In the genomic region with DNA sequence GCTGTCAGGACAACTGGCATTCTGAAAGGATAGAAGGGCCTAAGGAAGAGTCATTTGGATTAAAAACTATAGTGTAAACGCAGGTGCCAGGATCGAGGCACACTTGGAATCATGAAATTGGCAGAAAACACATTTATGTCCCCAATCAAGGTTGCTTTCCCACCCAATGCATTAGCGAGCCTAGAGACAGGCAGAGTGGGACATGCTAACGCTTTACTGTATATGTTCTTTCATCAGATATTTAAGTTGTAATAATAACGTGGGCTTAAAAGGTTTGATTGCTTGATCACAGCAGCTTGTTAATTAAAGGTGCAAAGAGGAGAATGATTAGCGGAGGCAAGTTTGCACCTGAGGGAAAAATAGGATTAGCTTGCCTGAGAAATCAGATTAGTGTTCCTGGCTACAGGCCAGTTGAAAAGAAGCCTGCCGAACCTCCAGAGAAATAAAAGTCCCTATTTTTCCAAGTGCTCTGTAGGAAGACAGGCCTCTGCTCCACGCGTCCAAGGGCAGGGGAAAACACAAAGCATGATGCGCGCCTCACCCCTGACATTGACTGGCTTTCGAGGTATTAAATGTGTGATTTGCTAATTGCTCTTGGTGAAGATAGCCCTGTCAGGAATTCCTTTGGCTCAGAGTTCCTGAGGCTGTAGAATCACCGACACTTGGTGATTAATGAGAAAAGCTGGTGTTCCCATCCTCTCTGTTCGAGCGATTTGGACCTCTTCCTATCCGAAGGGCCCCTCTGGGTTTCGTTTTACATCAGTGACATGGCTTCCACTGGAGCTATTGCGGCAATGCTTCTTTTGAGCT, we compare ENCODE assay signal across 12 mouse cellular contexts.
DNase-seq lines count a peak whose midpoint lies in the region; ATAC-seq and TF ChIP-seq lines count a peak whose summit lies in the region.
"Had no signal": no experiment of that assay in that cellular context is flagged by ENCODE, and none has a peak within 500 bp of the region (broad histone marks: within the 10 kb centered on the region; RNA-seq: fewer than 3 reads in every experiment).

No protein-coding gene starts in this region.

- H3K4me3 ChIP-seq in layer of hippocampus, adult 2 months = peak overlapping the region; percentile 8; the same call in 1 of the 2 replicates
- no peak overlapping the region for H3K4me3 ChIP-seq in hindbrain, embryonic 15.5 days

- H3K27ac ChIP-seq in layer of hippocampus, adult 2 months = no peak overlapping the region
- H3K27ac ChIP-seq in hindbrain, embryonic 15.5 days (replicated peaks) = no peak overlapping the region
- H3K27ac ChIP-seq: kidney, postnatal 0 days had no signal

- H3K4me1 ChIP-seq in hindbrain, embryonic 15.5 days (replicated peaks) = peaks cover 12% of the 10 kb centered on the region

- no peak overlapping the region for H3K9ac ChIP-seq in hindbrain, embryonic 15.5 days
- H3K9ac ChIP-seq: liver, postnatal 0 days had no signal

- peak; percentile 4 for DNase-seq in adrenal gland, postnatal 14 days
- no peak for DNase-seq in adrenal gland, postnatal 25 days
- DNase-seq in layer of hippocampus, adult 2 months (ENCODE audit: low spot score in 2 of 2) = no peak
- no peak for DNase-seq in layer of hippocampus, postnatal 25 days (ENCODE audit: extremely low spot score in 1 of 2, low spot score in 1 of 2)
- DNase-seq in retina, adult 2 months (ENCODE audit: low read depth, low spot score) = peak; percentile 15
- no peak for DNase-seq in layer of hippocampus, adult 8-10 months (ENCODE audit: low spot score in 2 of 2)
- DNase-seq in kidney, postnatal 36 days = no peak
- DNase-seq: heart, postnatal 10 days; liver, postnatal 0 days; right cerebral cortex, postnatal 14 days had no signal

- WGBS in hindbrain, embryonic 15.5 days = 31% methylated on average over 18 of the region's 18 CpGs

- H3K9me3 ChIP-seq in hindbrain, embryonic 15.5 days = no peaks in the 10 kb centered on the region

- TF ChIP-seq CTCF in layer of hippocampus, adult 2 months (conservative IDR thresholded peaks at IDR 0.05) = no peak

- ATAC-seq in hindbrain, embryonic 15.5 days (ENCODE audit: low FRiP score, low read depth) = peak; percentile 72
- ATAC-seq: liver, postnatal 0 days had no signal

- peak overlapping the region; percentile 31 for H3K4me2 ChIP-seq in hindbrain, embryonic 15.5 days

- H3K36me3 ChIP-seq in hindbrain, embryonic 15.5 days = no peaks in the 10 kb centered on the region

- H3K27me3 ChIP-seq in hindbrain, embryonic 15.5 days = no peaks in the 10 kb centered on the region

Comparison
In these comparisons a context has a peak if more than half of its experiments do, and no peak if none do; other contexts are left out.
1. DNase-seq: peak in adrenal gland, postnatal 14 days (single experiment) and retina, adult 2 months (single experiment); none in adrenal gland, postnatal 25 days (single experiment), layer of hippocampus, adult 2 months (0 of 2), layer of hippocampus, postnatal 25 days (0 of 2), layer of hippocampus, adult 8-10 months (0 of 2) and kidney, postnatal 36 days (0 of 2).